17 mouse cellular contexts compared by ENCODE assay signal in genomic region chr2:130812487-130812886, GRCm38 (mm10).
DNase-seq lines count a peak whose midpoint lies in the region; ATAC-seq and TF ChIP-seq lines count a peak whose summit lies in the region.
"Had no signal": no experiment of that assay in that cellular context is flagged by ENCODE, and none has a peak within 500 bp of the region (broad histone marks: within the 10 kb centered on the region; RNA-seq: fewer than 3 reads in every experiment).

No protein-coding gene starts in this region.

- TF ChIP-seq POLR2A in MEL (IDR thresholded peaks at IDR 0.05; ENCODE audit: control insufficient read depth in 1 of 2, insufficient read depth in 1 of 2, low read depth in 1 of 2, low read length in 2 of 2, poor library complexity in 1 of 2) = no peak

- no peak for TF ChIP-seq EP300 in heart, postnatal 0 days (IDR thresholded peaks at IDR 0.05; ENCODE audit: low read depth)
- no peak for TF ChIP-seq EP300 in MEL (IDR thresholded peaks at IDR 0.05; ENCODE audit: low read depth in 1 of 2, low read length in 2 of 2)

- no peaks in the 10 kb centered on the region for H3K79me2 ChIP-seq in MEL (ENCODE audit: control insufficient read depth, insufficient read depth, low read length, poor library complexity)

- H3K4me3 ChIP-seq in heart, postnatal 0 days (ENCODE audit: low read depth, low read length) = no peak overlapping the region
- no peak overlapping the region for H3K4me3 ChIP-seq in heart, embryonic 12.5 days
- no peak overlapping the region for H3K4me3 ChIP-seq in MEL (ENCODE audit: control insufficient read depth in 1 of 2, insufficient read depth in 1 of 2, low read depth in 2 of 2, low read length in 2 of 2)
- H3K4me3 ChIP-seq: embryonic facial prominence, embryonic 12.5 days; forebrain, embryonic 15.5 days; midbrain, embryonic 15.5 days; neural tube, embryonic 15.5 days had no signal

- 100% methylated on average over 1 of the region's 1 CpGs for WGBS in heart, postnatal 0 days
- 100% methylated on average over 1 of the region's 1 CpGs for WGBS in heart, embryonic 12.5 days

- H3K27me3 ChIP-seq in heart, postnatal 0 days (ENCODE audit: control insufficient read depth, insufficient read depth, low read length) = no peaks in the 10 kb centered on the region
- no peaks in the 10 kb centered on the region for H3K27me3 ChIP-seq in heart, embryonic 12.5 days (replicated peaks)
- no peaks in the 10 kb centered on the region for H3K27me3 ChIP-seq in MEL (ENCODE audit: control insufficient read depth in 1 of 2, insufficient read depth in 2 of 2, low read length in 2 of 2)
- H3K27me3 ChIP-seq: embryonic facial prominence, embryonic 12.5 days; forebrain, embryonic 15.5 days; midbrain, embryonic 15.5 days; neural tube, embryonic 15.5 days had no signal

- peak; percentile 12; the same call in 1 of the 2 replicates for TF ChIP-seq CTCF in heart, postnatal 0 days (IDR thresholded peaks at IDR 0.05; ENCODE audit: low read depth)
- TF ChIP-seq CTCF in MEL (IDR thresholded peaks at IDR 0.05 in 2 of 3, conservative IDR thresholded peaks at IDR 0.05 in 1 of 3; ENCODE audit: control insufficient read depth in 1 of 3, insufficient read depth in 1 of 3, low read depth in 2 of 3, low read length in 3 of 3, poor library complexity in 1 of 3, severe bottlenecking in 1 of 3) = peak; percentile 22 to 33 (median 31); a peak in 5 of 6 replicates

- no peaks in the 10 kb centered on the region for H3K9me3 ChIP-seq in heart, postnatal 0 days (replicated peaks; ENCODE audit: control insufficient read depth, low read length)
- H3K9me3 ChIP-seq in heart, embryonic 12.5 days (replicated peaks) = no peaks in the 10 kb centered on the region; the same call in 1 of the 2 replicates
- no peaks in the 10 kb centered on the region for H3K9me3 ChIP-seq in MEL (replicated peaks; ENCODE audit: insufficient read depth, low read length)
- H3K9me3 ChIP-seq: embryonic facial prominence, embryonic 12.5 days; forebrain, embryonic 15.5 days; midbrain, embryonic 15.5 days; neural tube, embryonic 15.5 days had no signal

- no peak; the same call in 1 of the 2 replicates for TF ChIP-seq RAD21 in MEL (IDR thresholded peaks at IDR 0.05; ENCODE audit: low read depth, low read length)

- peaks cover 84% of the 10 kb centered on the region for H3K36me3 ChIP-seq in heart, postnatal 0 days (replicated peaks; ENCODE audit: control insufficient read depth, insufficient read depth, low read length)
- peaks cover 71% of the 10 kb centered on the region for H3K36me3 ChIP-seq in heart, embryonic 12.5 days
- H3K36me3 ChIP-seq in MEL (ENCODE audit: control insufficient read depth in 1 of 2, insufficient read depth in 2 of 2, low read length in 2 of 2) = no peaks in the 10 kb centered on the region; a peak in 1 of 4 replicates

- no peak overlapping the region for H3K4me2 ChIP-seq in heart, postnatal 0 days (ENCODE audit: low read depth, low read length)
- no peak overlapping the region for H3K4me2 ChIP-seq in heart, embryonic 12.5 days
- H3K4me2 ChIP-seq: embryonic facial prominence, embryonic 12.5 days; forebrain, embryonic 15.5 days; midbrain, embryonic 15.5 days; neural tube, embryonic 15.5 days had no signal

- H3K4me1 ChIP-seq in heart, postnatal 0 days (ENCODE audit: control insufficient read depth, insufficient read depth) = no peaks in the 10 kb centered on the region
- H3K4me1 ChIP-seq in heart, embryonic 12.5 days (replicated peaks) = peaks cover 9% of the 10 kb centered on the region; the same call in 1 of the 2 replicates
- no peaks in the 10 kb centered on the region for H3K4me1 ChIP-seq in MEL (ENCODE audit: control insufficient read depth in 1 of 2, insufficient read depth in 2 of 2, low read length in 2 of 2)
- H3K4me1 ChIP-seq: forebrain, embryonic 15.5 days; midbrain, embryonic 15.5 days; neural tube, embryonic 15.5 days had no signal

- no peak for DNase-seq in heart, postnatal 0 days (ENCODE audit: low spot score)
- DNase-seq in lung, postnatal 36 days = peak; percentile 20
- no peak for DNase-seq in lung, postnatal 4 days
- peak; percentile 26 for DNase-seq in MEL (ENCODE audit: low read depth, low spot score)
- DNase-seq in retina, embryonic 14.5 days (ENCODE audit: low spot score) = peak; percentile 21
- no peak for DNase-seq in MN1 (ENCODE audit: low spot score)
- DNase-seq: adrenal gland, adult 8-10 months; gastrocnemius, postnatal 36 days; heart, postnatal 14 days; kidney, adult 18-20 months; lung, adult 2 months had no signal

- no peak for ATAC-seq in heart, postnatal 0 days (ENCODE audit: insufficient read depth, low read depth)
- ATAC-seq in heart, embryonic 12.5 days (ENCODE audit: insufficient number of reproducible peaks, low FRiP score) = no peak
- no peak for ATAC-seq in granulocyte monocyte progenitor cell, adult 5-6 weeks (replicated peaks; ENCODE audit: poor library complexity, severe bottlenecking)
- ATAC-seq: forebrain, embryonic 15.5 days; midbrain, embryonic 15.5 days had no signal

- no peak overlapping the region for H3K9ac ChIP-seq in heart, postnatal 0 days (replicated peaks; ENCODE audit: low read depth, low read length)
- no peak overlapping the region for H3K9ac ChIP-seq in heart, embryonic 12.5 days
- no peak overlapping the region for H3K9ac ChIP-seq in MEL (ENCODE audit: control insufficient read depth, low read depth, low read length, poor library complexity, severe bottlenecking)
- H3K9ac ChIP-seq: embryonic facial prominence, embryonic 12.5 days; forebrain, embryonic 15.5 days; midbrain, embryonic 15.5 days; neural tube, embryonic 15.5 days had no signal

- H3K27ac ChIP-seq in heart, postnatal 0 days (ENCODE audit: low read depth) = no peak overlapping the region
- no peak overlapping the region for H3K27ac ChIP-seq in heart, embryonic 12.5 days (ENCODE audit: poor library complexity, severe bottlenecking)
- no peak overlapping the region for H3K27ac ChIP-seq in MEL (ENCODE audit: control insufficient read depth, low read depth, low read length)
- H3K27ac ChIP-seq: embryonic facial prominence, embryonic 12.5 days; forebrain, embryonic 15.5 days; midbrain, embryonic 15.5 days; neural tube, embryonic 15.5 days had no signal

TF ChIP-seq in MEL, 35 proteins besides CTCF, POLR2A, EP300 and RAD21:
- TF ChIP-seq NRF1 (IDR thresholded peaks at IDR 0.05; ENCODE audit: insufficient read depth, low read depth, low read length, poor library complexity, severe bottlenecking) (no peak), TAL1 (IDR thresholded peaks at IDR 0.05; ENCODE audit: low read length) (no peak), POLR2AphosphoS2 (IDR thresholded peaks at IDR 0.05; ENCODE audit: low read length) (no peak), MAFK (IDR thresholded peaks at IDR 0.05; ENCODE audit: borderline replicate concordance, low read depth, low read length) (no peak), MAX (IDR thresholded peaks at IDR 0.05; ENCODE audit: low read length) (no peak), NELFE (IDR thresholded peaks at IDR 0.05; ENCODE audit: low read depth, low read length) (no peak), MAZ (IDR thresholded peaks at IDR 0.05; ENCODE audit: low read depth, low read length) (no peak), TCF12 (IDR thresholded peaks at IDR 0.05; ENCODE audit: low read depth, low read length) (no peak), E2F4 (IDR thresholded peaks at IDR 0.05; ENCODE audit: borderline replicate concordance, low read depth, low read length) (no peak), MEF2A (IDR thresholded peaks at IDR 0.05; ENCODE audit: extremely low read depth, insufficient replicate concordance, low read depth, low read length, poor library complexity, severe bottlenecking) (no peak), ETS1 (IDR thresholded peaks at IDR 0.05; ENCODE audit: low read depth, low read length) (no peak), CHD1 (IDR thresholded peaks at IDR 0.05; ENCODE audit: low read depth, low read length) (no peak), ZC3H11A (IDR thresholded peaks at IDR 0.05; ENCODE audit: low read depth, low read length) (no peak), JUND (IDR thresholded peaks at IDR 0.05; ENCODE audit: low read depth, low read length) (no peak), BHLHE40 (IDR thresholded peaks at IDR 0.05; ENCODE audit: borderline replicate concordance, low read depth, low read length) (no peak), MXI1 (IDR thresholded peaks at IDR 0.05; ENCODE audit: low read depth, low read length) (no peak)
TF ChIP-seq in MEL: peak in this region for 0.

Comparison
In these comparisons a context has a peak if more than half of its experiments do, and no peak if none do; other contexts are left out.
1. DNase-seq: peak in lung, postnatal 36 days (single experiment), MEL (single experiment) and retina, embryonic 14.5 days (single experiment); none in heart, postnatal 0 days (single experiment), lung, postnatal 4 days (0 of 2) and MN1 (single experiment).